Mouse (Mus musculus): ENCODE data around the gene Triap1. TPM values are rescaled to one million over a fixed set of nuclear protein-coding genes. Genes with fewer than 3 reads are reported as not detected.
"Not testable (repeated sequence)": the region's sequence is repeated elsewhere in the genome, so short reads cannot be mapped to it uniquely, and the experiment has no call there.

The Triap1 gene
- 25.6 and 30.3 TPM in 2 replicates for polyA plus RNA-seq (2012; rRNA removed)

DNA sequence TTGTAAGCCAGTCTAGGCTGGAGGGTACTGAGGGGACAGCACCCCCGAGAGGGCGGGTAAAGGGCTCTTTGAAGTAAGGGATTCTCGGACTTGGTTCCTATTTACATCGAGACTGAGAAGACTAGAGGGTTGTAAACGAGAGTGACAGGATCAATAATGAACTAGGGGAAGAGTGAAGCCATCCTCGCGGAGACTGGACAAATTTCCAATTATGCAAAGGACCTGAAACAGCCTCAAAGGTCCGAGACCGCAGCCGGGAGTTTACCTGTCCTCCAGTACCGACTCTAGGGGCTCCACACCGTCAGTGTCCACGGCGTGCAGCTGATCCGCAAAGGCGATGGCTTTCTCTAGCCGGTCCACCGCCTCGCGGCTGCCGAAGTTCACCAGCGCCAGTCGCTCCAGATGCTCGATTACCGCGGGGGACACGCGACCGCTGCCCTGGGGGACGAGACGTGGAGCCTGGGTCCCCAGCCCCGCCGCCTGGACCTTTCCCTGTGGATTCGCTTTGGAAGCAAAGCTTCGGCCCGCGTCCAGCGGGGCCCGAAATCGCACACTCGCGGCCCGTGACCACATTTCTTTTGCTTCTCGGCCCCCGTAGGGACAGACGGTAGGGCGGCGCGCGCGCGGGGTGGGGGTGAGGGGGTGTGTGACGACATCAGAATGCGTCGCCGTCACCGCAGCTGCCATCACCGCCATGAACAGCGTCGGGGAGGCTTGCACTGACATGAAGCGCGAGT, at the start of gene Triap1, which contains the start of gene Gatc:
Gene Triap1, plus strand, starts transcription at position 649 of the 737 bp plus-strand sequence.
Gene Gatc, minus strand, starts transcription at position 602 of the 737 bp plus-strand sequence.
- TF ChIP-seq POLR2A (IDR thresholded peaks at IDR 0.05; ENCODE audit: borderline replicate concordance, extremely low read depth, insufficient read depth, insufficient read length, poor library complexity, severe bottlenecking) (peak; percentile 38; the same call in 1 of the 2 replicates), CTCF (IDR thresholded peaks at IDR 0.05; ENCODE audit: borderline replicate concordance, extremely low read depth, insufficient read depth, insufficient read length) (0 out of 2 replicates have a peak, but pooled peaks have one; percentile 8)
- peak; percentile 96 for DNase-seq (ENCODE audit: low read depth)

DNA sequence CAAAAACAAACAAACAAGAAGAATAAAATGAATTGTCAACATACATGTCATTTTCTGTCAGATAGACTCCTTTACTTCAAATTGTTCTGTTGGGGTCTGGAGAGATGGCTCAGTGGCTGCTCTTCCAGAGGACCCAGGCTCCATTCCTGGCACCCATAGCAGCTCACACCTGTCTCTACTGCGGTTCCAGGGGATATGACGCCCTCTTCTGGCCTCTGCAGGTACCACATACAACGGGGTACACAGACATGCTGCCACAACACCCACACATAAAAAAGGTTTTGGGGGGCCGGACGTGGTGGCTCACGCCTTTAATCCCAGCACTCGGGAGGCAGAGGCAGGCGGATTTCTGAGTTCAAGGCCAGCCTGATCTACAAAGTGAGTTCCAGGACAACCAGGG, 46.9 kb upstream of the Triap1 start:
- peak; percentile 9; the same call in 1 of the 2 replicates for TF ChIP-seq CTCF (IDR thresholded peaks at IDR 0.05; ENCODE audit: borderline replicate concordance, extremely low read depth, insufficient read depth, insufficient read length)
- no peak for TF ChIP-seq POLR2A (IDR thresholded peaks at IDR 0.05; ENCODE audit: borderline replicate concordance, extremely low read depth, insufficient read depth, insufficient read length, poor library complexity, severe bottlenecking)
- no peak for DNase-seq (ENCODE audit: low read depth)

GRCm38 (mm10) chr5:115296347-115296746, 44.7 kb upstream of the Triap1 start:
- TF ChIP-seq POLR2A (IDR thresholded peaks at IDR 0.05; ENCODE audit: borderline replicate concordance, extremely low read depth, insufficient read depth, insufficient read length, poor library complexity, severe bottlenecking), result no peak
- no peak for TF ChIP-seq CTCF (IDR thresholded peaks at IDR 0.05; ENCODE audit: borderline replicate concordance, extremely low read depth, insufficient read depth, insufficient read length)
- no peak for DNase-seq (ENCODE audit: low read depth)

DNA sequence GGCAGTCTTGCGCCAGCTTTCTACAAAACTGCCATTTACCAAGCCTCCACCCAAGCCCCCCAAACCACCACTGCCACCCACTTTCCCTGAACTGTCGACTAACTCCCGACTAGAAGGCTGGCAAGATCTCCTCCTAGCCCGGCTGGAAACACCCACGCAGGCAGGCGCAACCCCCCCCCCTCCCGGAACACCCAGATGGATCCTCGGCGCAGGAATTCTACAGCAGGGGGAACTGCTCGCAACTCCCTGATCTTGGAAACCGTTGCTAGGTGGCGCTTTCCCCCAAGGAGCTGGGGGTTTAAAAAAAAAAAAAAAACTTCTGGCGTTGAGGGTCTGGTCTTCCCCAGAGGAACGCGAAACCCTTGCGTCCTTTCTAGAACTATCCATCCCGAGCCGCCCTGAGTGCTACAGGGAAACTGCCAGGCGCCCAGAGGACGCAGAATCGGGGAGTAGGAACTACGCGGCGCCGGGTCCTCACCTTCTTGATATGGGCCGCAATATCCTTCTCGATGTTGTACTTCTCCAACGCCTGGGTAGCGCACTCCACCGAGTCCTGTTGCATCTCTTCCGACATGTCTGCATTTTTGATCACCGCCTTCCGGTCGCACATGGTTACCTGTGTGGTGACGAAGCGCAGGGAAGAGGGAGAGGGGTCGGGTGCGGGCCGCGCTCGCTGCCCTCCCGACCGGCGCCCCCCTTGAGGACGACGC, 40.8 kb upstream of the Triap1 start:
- no peak for TF ChIP-seq POLR2A (IDR thresholded peaks at IDR 0.05; ENCODE audit: borderline replicate concordance, extremely low read depth, insufficient read depth, insufficient read length, poor library complexity, severe bottlenecking)
- TF ChIP-seq CTCF (IDR thresholded peaks at IDR 0.05; ENCODE audit: borderline replicate concordance, extremely low read depth, insufficient read depth, insufficient read length), result peak; percentile 33; the same call in 1 of the 2 replicates
- peak; percentile 95 for DNase-seq (ENCODE audit: low read depth)

GRCm38 (mm10) chr5:115300792-115301614, 40.0 kb upstream of the Triap1 start, which contains the start of gene Dynll1:
Gene Dynll1, minus strand, starts transcription at chr5:115300999.
- peak; percentile 99 for DNase-seq (ENCODE audit: low read depth)
- TF ChIP-seq POLR2A (IDR thresholded peaks at IDR 0.05; ENCODE audit: borderline replicate concordance, extremely low read depth, insufficient read depth, insufficient read length, poor library complexity, severe bottlenecking), result peak; percentile 94
- TF ChIP-seq CTCF (IDR thresholded peaks at IDR 0.05; ENCODE audit: borderline replicate concordance, extremely low read depth, insufficient read depth, insufficient read length), result no peak

DNA sequence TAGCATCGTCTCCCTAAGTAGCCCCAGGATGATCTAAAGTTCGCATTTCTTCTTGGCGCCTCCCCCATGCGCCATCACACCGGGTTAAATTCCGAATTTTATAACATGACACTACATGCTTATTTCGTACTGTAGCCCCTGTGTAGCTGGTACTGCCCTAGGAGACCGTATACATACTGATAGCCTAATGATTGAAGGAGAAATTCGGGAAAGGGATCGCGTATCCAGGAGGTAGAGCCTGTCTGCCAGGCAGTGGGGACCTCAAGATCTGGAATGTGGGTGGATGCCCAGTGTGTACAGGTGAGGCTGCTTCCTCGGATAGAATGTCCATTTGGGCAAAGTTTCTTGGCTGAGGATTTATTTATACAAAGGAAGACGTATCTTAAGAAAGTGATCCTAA, 39.4 kb upstream of the Triap1 start:
- no peak for TF ChIP-seq POLR2A (IDR thresholded peaks at IDR 0.05; ENCODE audit: borderline replicate concordance, extremely low read depth, insufficient read depth, insufficient read length, poor library complexity, severe bottlenecking)
- no peak for TF ChIP-seq CTCF (IDR thresholded peaks at IDR 0.05; ENCODE audit: borderline replicate concordance, extremely low read depth, insufficient read depth, insufficient read length)
- DNase-seq (ENCODE audit: low read depth), result no peak

- DNase-seq (ENCODE audit: low read depth), result not testable (repeated sequence)
Measured at GRCm38 (mm10) chr5:115302190-115302589, 38.8 kb upstream of the Triap1 start.

DNA sequence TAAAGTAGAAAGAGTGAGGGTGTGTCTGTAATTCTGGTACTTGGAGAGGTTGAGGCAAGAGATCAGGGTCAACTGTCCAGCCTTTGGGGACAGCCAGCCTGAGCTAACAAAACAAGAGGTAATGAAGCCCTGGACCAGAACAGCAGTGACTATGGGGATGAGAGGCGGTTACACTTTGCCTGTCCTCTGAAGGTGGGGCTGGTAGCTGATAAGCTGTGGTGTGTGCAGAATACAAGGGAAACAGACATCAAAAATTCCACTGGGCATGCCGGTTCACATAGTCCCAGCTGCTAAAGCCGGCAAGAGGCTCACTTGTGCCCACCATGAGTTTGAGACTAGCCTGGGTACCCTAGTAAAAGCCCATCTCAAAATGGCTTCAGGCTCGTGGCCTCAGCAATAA, 28.7 kb upstream of the Triap1 start:
- no peak for TF ChIP-seq POLR2A (IDR thresholded peaks at IDR 0.05; ENCODE audit: borderline replicate concordance, extremely low read depth, insufficient read depth, insufficient read length, poor library complexity, severe bottlenecking)
- no peak for TF ChIP-seq CTCF (IDR thresholded peaks at IDR 0.05; ENCODE audit: borderline replicate concordance, extremely low read depth, insufficient read depth, insufficient read length)
- no peak for DNase-seq (ENCODE audit: low read depth)

GRCm38 (mm10) chr5:115312816-115313667, 28.0 kb upstream of the Triap1 start:
- TF ChIP-seq POLR2A (IDR thresholded peaks at IDR 0.05; ENCODE audit: borderline replicate concordance, extremely low read depth, insufficient read depth, insufficient read length, poor library complexity, severe bottlenecking) (no peak), CTCF (IDR thresholded peaks at IDR 0.05; ENCODE audit: borderline replicate concordance, extremely low read depth, insufficient read depth, insufficient read length) (no peak)
- DNase-seq (ENCODE audit: low read depth), result no peak

DNA sequence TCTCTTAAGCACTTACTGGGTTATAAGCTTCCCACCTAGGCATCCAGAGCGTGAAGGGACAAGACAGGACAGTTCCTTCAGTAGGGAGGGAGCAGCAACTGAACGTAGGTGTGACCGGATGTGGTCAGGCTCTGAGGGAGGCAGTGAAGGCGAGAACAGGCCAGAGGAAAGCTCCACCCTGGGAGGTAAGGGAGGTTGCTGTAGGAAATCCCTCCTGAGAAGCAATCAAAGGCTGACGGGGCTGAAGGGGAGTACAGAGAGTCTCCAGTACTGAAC, 27.4 kb upstream of the Triap1 start:
- TF ChIP-seq POLR2A (IDR thresholded peaks at IDR 0.05; ENCODE audit: borderline replicate concordance, extremely low read depth, insufficient read depth, insufficient read length, poor library complexity, severe bottlenecking) (no peak), CTCF (IDR thresholded peaks at IDR 0.05; ENCODE audit: borderline replicate concordance, extremely low read depth, insufficient read depth, insufficient read length) (no peak)
- DNase-seq (ENCODE audit: low read depth), result no peak
